Mouse (Mus musculus) adrenal gland, postnatal 10 days (tissue): ENCODE data around the gene Prdm16. TPM values are rescaled to one million over a fixed set of nuclear protein-coding genes. Genes with fewer than 3 reads are reported as not detected.
A peak's percentile ranks its signal among the peaks of the same experiment; 100 is the strongest.

Source experiments
- DNase-seq: peaks from one replicate; pipeline ENCODE4 v3.0.0; 2021; ENCODE audit warnings: mixed read lengths
- total RNA-seq, 2 experiments: library from RNA; stranded (reverse); gene quantifications; 2 replicates each; pipeline ENCODE4 v1.2.3; 2021

The Prdm16 gene
- total RNA-seq, 2 experiments from 2014 or later, result 9.0 to 17.8 TPM

- no peak for DNase-seq
These were observed 249.9 kb downstream of the Prdm16 start for GRCm38 (mm10) chr4:154386810-154387209.

DNA sequence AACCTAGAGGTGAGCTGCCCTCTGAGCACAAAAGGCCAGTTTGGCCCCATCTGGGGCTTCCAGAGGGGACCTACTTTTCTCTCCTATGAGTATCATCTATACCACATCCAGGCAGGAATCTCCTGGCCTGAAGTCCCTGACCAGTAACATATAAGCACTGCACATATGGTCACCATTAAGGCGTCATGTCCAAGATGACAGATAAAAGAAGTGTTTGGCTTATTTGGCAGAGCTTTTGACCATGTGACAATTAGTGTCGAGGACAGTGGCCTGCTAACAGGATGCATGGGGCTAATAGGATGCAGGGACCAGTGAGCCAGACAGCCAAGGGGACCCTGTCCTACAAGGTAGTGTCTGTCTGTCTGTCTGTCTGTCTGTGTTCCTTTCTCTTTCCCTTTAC lies 250.8 kb downstream of the Prdm16 start:
- no peak for DNase-seq

GRCm38 (mm10) chr4:154385208-154385607 lies 251.5 kb downstream of the Prdm16 start:
- DNase-seq, result no peak

GRCm38 (mm10) chr4:154378876-154379275 lies 257.8 kb downstream of the Prdm16 start:
- no peak for DNase-seq

DNA sequence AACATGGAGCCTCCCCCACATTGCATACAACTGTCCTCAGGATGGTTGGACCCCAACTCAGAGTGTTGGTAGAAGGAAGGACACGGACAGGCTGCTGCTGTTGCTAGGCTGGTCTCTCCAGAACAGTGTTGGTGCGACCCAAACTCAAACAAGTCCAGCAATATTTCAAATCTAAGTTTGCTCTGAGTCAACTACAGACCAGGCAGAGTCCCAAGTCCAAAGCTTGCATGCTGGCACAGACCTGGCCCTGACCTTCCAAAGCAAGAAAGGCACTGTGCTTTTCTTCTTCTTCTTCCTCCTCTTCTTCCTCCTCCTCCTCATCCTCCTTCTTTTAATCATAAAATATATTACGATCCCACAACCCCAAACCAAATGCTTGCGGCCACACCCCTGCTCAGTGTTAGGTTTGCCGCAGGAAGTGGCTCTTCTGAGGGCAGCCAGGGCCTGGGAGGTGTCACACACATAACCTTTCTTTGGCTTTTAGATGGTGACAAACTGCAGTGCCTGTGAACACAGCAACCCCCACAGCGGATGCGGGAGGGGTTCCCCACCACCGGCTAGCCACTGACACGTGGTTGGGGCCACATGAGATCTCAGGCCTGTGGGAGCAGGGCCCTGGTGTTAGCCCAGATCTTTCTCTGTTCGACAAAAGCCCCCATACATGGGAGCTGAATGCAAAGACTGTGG lies 260.6 kb downstream of the Prdm16 start:
- no peak for DNase-seq

- no peak for DNase-seq
These were observed 265.0 kb downstream of the Prdm16 start for GRCm38 (mm10) chr4:154371542-154372247.

- no peak for DNase-seq
These were observed 265.8 kb downstream of the Prdm16 start for GRCm38 (mm10) chr4:154370841-154371240.

DNA sequence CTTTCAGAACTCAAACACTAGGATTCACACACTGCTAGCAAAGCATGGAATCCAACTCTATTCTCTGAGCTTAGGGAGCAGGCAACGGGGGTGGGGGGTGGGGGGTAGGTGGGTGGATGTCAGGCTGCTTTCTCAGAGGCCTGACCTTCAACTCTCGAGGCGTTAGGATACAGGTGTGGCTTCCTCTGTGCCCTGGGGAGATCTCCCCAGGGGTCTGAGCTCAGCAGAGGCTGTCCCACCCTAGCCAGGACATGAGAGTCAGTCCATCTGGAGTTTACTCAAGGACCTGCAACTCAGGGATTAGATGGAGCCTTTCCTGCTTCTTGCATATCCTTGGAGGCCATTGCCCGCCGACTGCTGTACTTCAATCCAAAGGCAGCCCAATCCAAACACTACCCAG lies 267.6 kb downstream of the Prdm16 start:
- no peak for DNase-seq

- no peak for DNase-seq
These were observed 269.8 kb downstream of the Prdm16 start for GRCm38 (mm10) chr4:154366836-154367235.

GRCm38 (mm10) chr4:154364752-154365151 lies 271.9 kb downstream of the Prdm16 start:
- no peak for DNase-seq

DNA sequence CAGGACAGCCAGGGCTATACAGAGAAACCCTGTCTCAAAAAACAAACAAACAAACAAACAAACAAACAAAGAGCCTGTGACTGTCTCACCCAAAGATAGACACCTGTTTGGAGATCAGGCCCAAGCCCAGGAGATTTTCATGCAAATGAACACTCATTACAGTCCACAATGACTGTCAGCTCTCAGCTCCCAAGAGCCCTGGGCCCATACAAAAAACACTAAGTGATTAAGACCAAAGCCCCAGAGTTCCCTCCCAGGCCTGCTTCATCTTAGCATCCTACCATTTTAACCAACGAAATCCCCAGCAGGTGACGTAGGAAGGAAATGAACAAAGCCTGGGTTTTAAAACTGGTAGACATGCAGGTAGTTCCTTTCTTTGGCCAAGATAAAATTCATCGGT lies 275.8 kb downstream of the Prdm16 start:
- no peak for DNase-seq

DNA sequence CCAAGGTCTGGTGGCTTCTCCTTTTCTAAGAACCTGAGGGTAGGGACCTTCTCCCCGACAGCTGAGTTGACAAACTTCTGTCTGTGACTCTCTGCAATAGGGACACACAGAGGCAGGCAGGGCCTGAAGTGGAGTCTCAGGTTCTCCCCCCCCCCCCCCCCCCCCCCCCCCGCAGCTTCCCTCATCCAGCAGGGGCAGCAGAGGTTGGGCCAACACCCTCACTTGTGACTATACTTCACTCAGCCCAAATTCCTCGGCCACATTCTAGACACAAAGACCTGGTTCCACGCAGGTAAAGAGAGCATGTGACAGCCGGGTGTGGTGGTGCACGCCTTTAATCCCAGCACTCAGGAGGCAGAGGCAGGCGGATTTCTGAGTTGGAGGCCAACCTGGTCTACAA lies 276.2 kb downstream of the Prdm16 start:
- no peak for DNase-seq

DNA sequence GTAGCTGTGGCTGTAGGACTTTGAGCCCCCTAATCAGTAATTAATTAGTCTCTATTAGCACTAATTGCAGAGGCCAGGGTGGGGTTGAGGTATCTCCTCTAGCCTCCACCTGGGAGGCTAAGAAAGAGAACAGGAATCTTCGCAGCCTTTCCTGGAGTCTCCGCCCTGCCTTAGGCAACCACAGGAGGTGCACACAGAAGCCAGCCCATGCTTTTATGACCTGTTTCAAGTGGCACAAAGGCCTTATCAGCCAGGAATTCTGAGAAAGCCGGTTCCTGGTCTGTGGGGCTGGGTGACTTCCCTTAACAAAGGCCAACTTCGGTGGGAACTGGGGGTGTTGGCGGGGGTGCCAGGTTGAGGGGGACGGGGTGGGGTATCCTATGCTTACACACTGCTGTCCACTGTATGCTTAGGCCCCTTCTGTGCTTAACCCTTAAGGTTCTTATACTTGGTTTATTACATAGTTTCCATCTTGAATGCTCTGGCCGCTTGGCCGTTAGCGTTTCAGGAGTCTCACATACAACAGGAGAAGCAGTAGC lies 276.8 kb downstream of the Prdm16 start:
- no peak for DNase-seq

DNA sequence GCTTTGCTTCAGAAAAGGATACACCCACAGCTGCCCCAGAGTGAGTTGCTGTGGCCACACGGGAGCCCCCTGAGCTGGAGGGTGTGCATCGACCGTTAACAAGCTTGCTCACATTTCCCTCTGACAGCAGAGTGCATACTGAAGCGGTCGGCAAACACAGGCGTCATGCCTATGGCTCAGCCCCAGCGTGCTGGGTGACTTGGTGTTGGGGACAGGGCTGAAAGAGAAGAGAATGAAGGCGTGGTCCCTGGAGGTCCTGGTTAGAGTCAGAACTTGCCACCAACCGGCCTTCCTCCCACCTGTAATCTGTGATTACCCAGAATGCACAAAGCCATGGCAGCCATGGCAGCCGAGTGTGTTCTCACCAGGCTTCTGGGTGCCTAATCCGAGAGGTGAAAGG lies 277.9 kb downstream of the Prdm16 start:
- no peak for DNase-seq

GRCm38 (mm10) chr4:154358370-154358769 lies 278.3 kb downstream of the Prdm16 start:
- no peak for DNase-seq

DNA sequence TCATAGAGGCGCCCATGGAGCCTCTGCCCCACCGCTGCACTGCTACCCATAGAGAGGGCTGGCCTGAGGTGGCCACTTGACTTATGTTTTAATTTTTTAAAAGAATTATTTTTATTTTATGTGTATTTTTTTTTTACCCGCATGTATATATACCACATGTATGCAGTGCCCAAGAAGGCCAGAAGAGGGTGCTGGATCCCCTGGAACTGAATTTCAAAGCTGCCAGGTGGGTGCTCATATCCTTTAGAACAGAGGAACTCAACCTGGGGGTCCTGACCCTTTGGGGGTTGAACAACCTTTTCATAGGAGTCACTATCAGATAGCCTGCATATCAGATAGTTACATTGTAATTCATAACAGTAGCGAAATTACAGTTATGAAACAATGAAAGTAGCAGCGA lies 281.3 kb downstream of the Prdm16 start:
- no peak for DNase-seq

GRCm38 (mm10) chr4:154352246-154352645 lies 284.4 kb downstream of the Prdm16 start:
- no peak for DNase-seq

DNA sequence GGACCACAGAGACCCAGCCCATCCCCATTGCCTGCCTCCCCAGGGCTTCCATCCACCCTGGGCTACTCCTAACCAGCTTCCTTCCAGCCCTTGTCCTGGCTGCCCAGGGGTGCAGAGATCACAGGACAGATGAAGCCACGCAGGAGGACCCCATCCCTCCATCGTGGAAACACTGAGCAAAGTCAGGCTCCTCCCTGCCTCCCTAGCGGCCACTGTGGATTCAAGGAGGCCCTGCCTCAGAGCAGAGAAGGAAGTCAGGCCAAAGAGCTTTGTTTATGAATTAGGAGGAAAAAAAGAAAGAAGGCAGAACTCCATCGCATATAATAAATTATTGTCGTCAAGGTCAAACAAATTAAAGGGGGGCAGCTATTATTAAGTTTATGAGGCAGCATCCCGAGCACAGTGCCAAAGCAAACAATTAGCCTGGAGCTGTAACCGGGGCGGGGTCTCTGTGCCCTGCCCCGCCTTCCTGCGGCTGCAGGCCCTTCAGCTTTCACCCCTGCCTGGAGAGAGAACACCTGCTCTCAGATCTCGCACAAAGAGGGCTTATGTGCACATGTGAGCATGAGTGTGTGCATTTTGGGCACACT lies 288.4 kb downstream of the Prdm16 start:
- no peak for DNase-seq

GRCm38 (mm10) chr4:154346731-154347522 lies 289.7 kb downstream of the Prdm16 start:
- no peak for DNase-seq

GRCm38 (mm10) chr4:154336650-154337049 lies 300.0 kb downstream of the Prdm16 start:
- DNase-seq, result peak; percentile 24

DNA sequence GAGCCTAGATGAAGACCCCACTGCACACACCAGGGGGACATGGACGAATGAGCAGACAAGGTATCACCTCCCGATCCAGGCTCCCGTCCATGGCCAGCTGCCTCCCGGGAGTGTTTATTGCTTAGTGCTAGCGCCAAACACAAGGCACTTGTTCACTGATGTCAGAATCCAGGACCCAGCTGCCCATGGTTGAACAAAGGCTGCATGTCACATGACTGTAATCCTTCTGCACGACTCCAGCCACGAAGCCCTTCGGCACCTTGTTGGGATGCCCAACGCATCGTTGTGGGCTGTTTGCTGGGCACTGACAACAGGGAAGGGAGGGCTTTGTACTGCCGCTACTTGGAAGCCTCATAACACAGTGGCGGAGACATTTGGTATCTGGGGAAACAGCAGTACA lies 300.9 kb downstream of the Prdm16 start, which contains the start of gene B230104I21Rik:
Gene B230104I21Rik (plus strand): TSS at position 367 of the 400 bp plus-strand sequence.
- no peak for DNase-seq

GRCm38 (mm10) chr4:154334699-154335402 lies 301.8 kb downstream of the Prdm16 start:
- peak; percentile 52 for DNase-seq
